In the genomic region with DNA sequence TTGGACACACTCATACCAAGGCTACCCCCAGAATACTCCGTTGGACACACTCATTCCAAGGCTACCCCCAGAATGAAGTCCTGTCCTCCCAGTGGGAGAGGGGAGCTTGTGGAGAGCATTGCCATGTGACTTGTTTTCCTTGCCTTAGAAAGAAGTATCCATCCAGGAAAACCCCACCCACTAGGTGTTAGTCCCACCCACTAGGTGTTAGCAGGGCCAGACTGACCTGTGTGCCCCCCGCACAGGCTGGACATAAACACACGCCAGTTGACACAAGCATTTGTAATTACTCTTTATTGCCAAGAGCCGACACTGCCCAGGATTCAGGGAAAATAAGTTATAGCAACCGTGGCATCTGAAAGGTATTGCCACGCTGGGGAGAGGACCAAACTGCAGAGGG, we compare ENCODE assay signal across 13 mouse cellular contexts. TPM values are rescaled to one million over a fixed set of nuclear protein-coding genes. Genes with fewer than 3 reads are reported as not detected.
DNase-seq lines count a peak whose midpoint lies in the region; ATAC-seq and TF ChIP-seq lines count a peak whose summit lies in the region.
"Had no signal": no experiment of that assay in that cellular context is flagged by ENCODE, and none has a peak within 500 bp of the region (broad histone marks: within the 10 kb centered on the region; RNA-seq: fewer than 3 reads in every experiment).

No protein-coding gene starts in this region.

- H3K36me3 ChIP-seq in heart, embryonic 14.5 days (ENCODE audit: control insufficient read depth, insufficient read depth, low read length) = peaks cover 52% of the 10 kb centered on the region
- H3K36me3 ChIP-seq in megakaryocyte, embryonic 14.5 days (replicated peaks; ENCODE audit: low read length) = peaks cover 13% of the 10 kb centered on the region
- peaks cover 47% of the 10 kb centered on the region for H3K36me3 ChIP-seq in intestine, postnatal 0 days (ENCODE audit: control insufficient read depth, insufficient read depth)
- H3K36me3 ChIP-seq in neural tube, embryonic 13.5 days = peaks cover 36% of the 10 kb centered on the region

- DNase-seq in heart, postnatal 10 days = no peak
- no peak for DNase-seq in spleen, adult 18-20 months
- no peak for DNase-seq in right cerebral cortex, postnatal 10 days (ENCODE audit: low spot score in 2 of 2)
- DNase-seq: cerebellum, postnatal 25 days; gastrocnemius, postnatal 25 days; layer of hippocampus, postnatal 36 days; lung, adult 2 months had no signal

- no peak for TF ChIP-seq CTCF in intestine, postnatal 0 days (IDR thresholded peaks at IDR 0.05; ENCODE audit: low read depth)

- ATAC-seq in heart, embryonic 14.5 days (ENCODE audit: insufficient number of reproducible peaks, insufficient read depth, low FRiP score, low read depth) = no peak
- no peak for ATAC-seq in megakaryocyte, adult 5-6 weeks (ENCODE audit: poor library complexity, severe bottlenecking)
- ATAC-seq in intestine, postnatal 0 days = no peak
- ATAC-seq in neural tube, embryonic 13.5 days (ENCODE audit: low read depth) = no peak

- no peak overlapping the region for H3K4me3 ChIP-seq in heart, embryonic 14.5 days (ENCODE audit: control insufficient read depth in 1 of 2, insufficient read depth in 1 of 2, low read depth in 1 of 2, low read length in 2 of 2)
- peak overlapping the region; percentile 0 for H3K4me3 ChIP-seq in megakaryocyte, embryonic 14.5 days (replicated peaks)
- H3K4me3 ChIP-seq in intestine, postnatal 0 days (ENCODE audit: low read depth, low read length) = peak overlapping the region; percentile 57; the same call in 1 of the 2 replicates
- H3K4me3 ChIP-seq in neural tube, embryonic 13.5 days = peak overlapping the region; percentile 71

- no peaks in the 10 kb centered on the region for H3K9me3 ChIP-seq in heart, embryonic 14.5 days (ENCODE audit: control insufficient read depth, low read length)
- peaks cover 6% of the 10 kb centered on the region; the same call in 1 of the 2 replicates for H3K9me3 ChIP-seq in megakaryocyte, embryonic 14.5 days
- H3K9me3 ChIP-seq in intestine, postnatal 0 days (ENCODE audit: control insufficient read depth) = no peaks in the 10 kb centered on the region
- no peaks in the 10 kb centered on the region for H3K9me3 ChIP-seq in neural tube, embryonic 13.5 days

- H3K9ac ChIP-seq in heart, embryonic 14.5 days (ENCODE audit: low read length) = 0 out of 2 replicates have a peak overlapping the region, but pooled peaks have one; percentile 80
- H3K9ac ChIP-seq in intestine, postnatal 0 days (ENCODE audit: low read depth, low read length) = 0 out of 2 replicates have a peak overlapping the region, but pooled peaks have one; percentile 51
- no peak overlapping the region for H3K9ac ChIP-seq in neural tube, embryonic 13.5 days

- intact Hi-C loops in heart, postnatal 10 days (cut with DNase I) = loop anchor here (5.0 kb wide), 1 partner anchor 95 kb away; no protein-coding TSS in a partner anchor

- 75% methylated on average over 6 of the region's 6 CpGs for WGBS in heart, embryonic 14.5 days
- 58% methylated on average over 6 of the region's 6 CpGs for WGBS in intestine, postnatal 0 days
- 83% methylated on average over 6 of the region's 6 CpGs for WGBS in neural tube, embryonic 13.5 days

- H3K4me1 ChIP-seq in heart, embryonic 14.5 days (ENCODE audit: control insufficient read depth in 2 of 2, insufficient read depth in 2 of 2, low read length in 2 of 2) = peaks cover 0 to 7% of the 10 kb centered on the region in 2 experiments; a peak in 1 of 4 replicates
- H3K4me1 ChIP-seq in megakaryocyte, embryonic 14.5 days = peaks cover 25% of the 10 kb centered on the region
- H3K4me1 ChIP-seq in intestine, postnatal 0 days (replicated peaks; ENCODE audit: control insufficient read depth, insufficient read depth, low read length) = no peaks in the 10 kb centered on the region
- H3K4me1 ChIP-seq in neural tube, embryonic 13.5 days (replicated peaks) = peaks cover 10% of the 10 kb centered on the region

- no peak overlapping the region for H3K27ac ChIP-seq in heart, embryonic 14.5 days (replicated peaks in 1 of 2; ENCODE audit: control insufficient read depth in 1 of 2, insufficient read depth in 1 of 2, low read depth in 2 of 2, low read length in 2 of 2)
- H3K27ac ChIP-seq in intestine, postnatal 0 days (ENCODE audit: low read depth, low read length) = no peak overlapping the region
- no peak overlapping the region for H3K27ac ChIP-seq in neural tube, embryonic 13.5 days (replicated peaks)

- H3K4me2 ChIP-seq in heart, embryonic 14.5 days (ENCODE audit: low read length) = no peak overlapping the region; the same call in 1 of the 2 replicates
- peak overlapping the region; percentile 80 for H3K4me2 ChIP-seq in intestine, postnatal 0 days (replicated peaks; ENCODE audit: low read depth)
- peak overlapping the region; percentile 84; the same call in 1 of the 2 replicates for H3K4me2 ChIP-seq in neural tube, embryonic 13.5 days

- H3K27me3 ChIP-seq in heart, embryonic 14.5 days (ENCODE audit: control insufficient read depth, insufficient read depth, low read length) = no peaks in the 10 kb centered on the region
- H3K27me3 ChIP-seq in megakaryocyte, embryonic 14.5 days (replicated peaks) = peaks cover 35% of the 10 kb centered on the region
- no peaks in the 10 kb centered on the region for H3K27me3 ChIP-seq in intestine, postnatal 0 days (replicated peaks; ENCODE audit: control insufficient read depth, insufficient read depth, low read length)
- no peaks in the 10 kb centered on the region for H3K27me3 ChIP-seq in neural tube, embryonic 13.5 days

RNA-seq across cellular contexts. Expression of a gene that starts 1.4 kb away (rescaled TPM):
- 120 and 138 TPM in 2 replicates for polyA plus RNA-seq in heart, embryonic 14.5 days (2014; fragmentation: Nextera tagmentation; extraction: Ambion mirVana)
- total RNA-seq in heart, postnatal 10 days (2021) = 10 to 100 TPM; 48.9 to 52.1 TPM
- 9.6 and 89.1 TPM in 2 replicates for polyA plus RNA-seq in megakaryocyte, embryonic 14.5 days (2012; ENCODE audit: insufficient read depth, low replicate concordance)
- total RNA-seq in megakaryocyte, adult 5-6 weeks (2015) = 56.6 and 65.4 TPM in 2 replicates
- total RNA-seq in megakaryocyte, adult 5-6 weeks (2017) = 31.5 and 38.0 TPM in 2 replicates
- polyA plus RNA-seq in intestine, postnatal 0 days (2015; fragmentation: Nextera tagmentation; extraction: Ambion mirVana) = 264 and 265 TPM in 2 replicates
- 239 and 265 TPM in 2 replicates for polyA plus RNA-seq in neural tube, embryonic 13.5 days (2015; fragmentation: Nextera tagmentation; extraction: Ambion mirVana)

RNA-seq across cellular contexts. Expression of a gene that starts 8.8 kb away (rescaled TPM):
- 0.50 TPM in 1 of 2 replicates, not detected in the other for polyA plus RNA-seq in heart, embryonic 14.5 days (2014; fragmentation: Nextera tagmentation; extraction: Ambion mirVana)
- not detected for total RNA-seq in heart, postnatal 10 days (2021)
- not detected in 2 replicates for polyA plus RNA-seq in megakaryocyte, embryonic 14.5 days (2012; ENCODE audit: insufficient read depth, low replicate concordance)
- not detected in 2 replicates for total RNA-seq in megakaryocyte, adult 5-6 weeks (2015)
- total RNA-seq in megakaryocyte, adult 5-6 weeks (2017) = not detected in 2 replicates
- 50.2 and 50.7 TPM in 2 replicates for polyA plus RNA-seq in intestine, postnatal 0 days (2015; fragmentation: Nextera tagmentation; extraction: Ambion mirVana)
- polyA plus RNA-seq in neural tube, embryonic 13.5 days (2015; fragmentation: Nextera tagmentation; extraction: Ambion mirVana) = 0.47 and 0.80 TPM in 2 replicates
- total RNA-seq: hematopoietic stem cell, adult 5-6 weeks had no signal

RNA-seq across cellular contexts. Expression of a gene that starts 25.2 kb away (rescaled TPM):
- polyA plus RNA-seq in heart, embryonic 14.5 days (2014; fragmentation: Nextera tagmentation; extraction: Ambion mirVana) = 54.5 and 55.1 TPM in 2 replicates
- 10 to 100 TPM; 12.7 to 19.3 TPM for total RNA-seq in heart, postnatal 10 days (2021)
- 0.04 TPM in 1 of 2 replicates, not detected in the other for polyA plus RNA-seq in megakaryocyte, embryonic 14.5 days (2012; ENCODE audit: insufficient read depth, low replicate concordance)
- not detected in 2 replicates for total RNA-seq in megakaryocyte, adult 5-6 weeks (2015)
- total RNA-seq in megakaryocyte, adult 5-6 weeks (2017) = 0.28 TPM in 1 of 2 replicates, not detected in the other
- polyA plus RNA-seq in intestine, postnatal 0 days (2015; fragmentation: Nextera tagmentation; extraction: Ambion mirVana) = 19.4 and 20.7 TPM in 2 replicates
- polyA plus RNA-seq in neural tube, embryonic 13.5 days (2015; fragmentation: Nextera tagmentation; extraction: Ambion mirVana) = 10.4 and 10.9 TPM in 2 replicates
- total RNA-seq: hematopoietic stem cell, adult 5-6 weeks had no signal

RNA-seq across cellular contexts. Expression of a gene that starts 37.2 kb away (rescaled TPM):
- 14.2 and 15.5 TPM in 2 replicates for polyA plus RNA-seq in heart, embryonic 14.5 days (2014; fragmentation: Nextera tagmentation; extraction: Ambion mirVana)
- total RNA-seq in heart, postnatal 10 days (2021) = 10 to 100 TPM; 14.5 to 17.8 TPM
- 8.5 and 10.4 TPM in 2 replicates for polyA plus RNA-seq in megakaryocyte, embryonic 14.5 days (2012; ENCODE audit: insufficient read depth, low replicate concordance)
- total RNA-seq in megakaryocyte, adult 5-6 weeks (2015) = 2.1 and 3.3 TPM in 2 replicates
- 2.2 and 2.7 TPM in 2 replicates for total RNA-seq in megakaryocyte, adult 5-6 weeks (2017)
- 14.7 and 15.1 TPM in 2 replicates for polyA plus RNA-seq in intestine, postnatal 0 days (2015; fragmentation: Nextera tagmentation; extraction: Ambion mirVana)
- 7.4 and 8.7 TPM in 2 replicates for polyA plus RNA-seq in neural tube, embryonic 13.5 days (2015; fragmentation: Nextera tagmentation; extraction: Ambion mirVana)

RNA-seq across cellular contexts. Expression of a gene that starts 51.2 kb away (rescaled TPM):
- polyA plus RNA-seq in heart, embryonic 14.5 days (2014; fragmentation: Nextera tagmentation; extraction: Ambion mirVana) = 0.70 and 0.86 TPM in 2 replicates
- total RNA-seq in heart, postnatal 10 days (2021) = under 1 TPM in 1 of 2 experiments, not detected in 1; 0.31 TPM
- polyA plus RNA-seq in megakaryocyte, embryonic 14.5 days (2012; ENCODE audit: insufficient read depth, low replicate concordance) = not detected in 2 replicates
- not detected in 2 replicates for total RNA-seq in megakaryocyte, adult 5-6 weeks (2015)
- total RNA-seq in megakaryocyte, adult 5-6 weeks (2017) = not detected in 2 replicates
- not detected in 2 replicates for polyA plus RNA-seq in intestine, postnatal 0 days (2015; fragmentation: Nextera tagmentation; extraction: Ambion mirVana)
- polyA plus RNA-seq in neural tube, embryonic 13.5 days (2015; fragmentation: Nextera tagmentation; extraction: Ambion mirVana) = 0.73 and 0.79 TPM in 2 replicates
- total RNA-seq: hematopoietic stem cell, adult 5-6 weeks; layer of hippocampus, postnatal 36 days had no signal

Comparison
In these comparisons a context has a peak if more than half of its experiments do, and no peak if none do; other contexts are left out.
1. H3K4me3 ChIP-seq: peak in megakaryocyte, embryonic 14.5 days (single experiment), intestine, postnatal 0 days (single experiment) and neural tube, embryonic 13.5 days (single experiment); none in heart, embryonic 14.5 days (0 of 2).
2. RNA of a gene that starts 8.8 kb away (polyA plus RNA-seq): 50.2 to 50.7 TPM in intestine, postnatal 0 days; 0.50 TPM in heart, embryonic 14.5 days, 0.47 to 0.80 TPM in neural tube, embryonic 13.5 days and not detected in megakaryocyte, embryonic 14.5 days; every median in the first group is over 10 times any median in the second.
3. RNA of a gene that starts 25.2 kb away (polyA plus RNA-seq): 54.5 to 55.1 TPM in heart, embryonic 14.5 days, 19.4 to 20.7 TPM in intestine, postnatal 0 days and 10.4 to 10.9 TPM in neural tube, embryonic 13.5 days; 0.04 TPM in megakaryocyte, embryonic 14.5 days; every median in the first group is over 10 times any median in the second.